Mouse (Mus musculus): ENCODE data around the gene Mrps35.

Gene Mrps35

GRCm38 (mm10) chr6:147086594-147087225, 44.1 kb downstream of the Mrps35 start, which contains the start of gene Mansc4:
Mansc4 (minus strand) TSS chr6:147087032.
- intact Hi-C loops (cut with DNase I) = no loop called here

GRCm38 (mm10) chr6:147087736-147088135, 45.2 kb downstream of the Mrps35 start:
- intact Hi-C loops (cut with DNase I) = no loop called here

GRCm38 (mm10) chr6:147088517-147088916, 46.0 kb downstream of the Mrps35 start:
- intact Hi-C loops (cut with DNase I) = no loop called here

- intact Hi-C loops (cut with DNase I) = no loop called here
Measured at GRCm38 (mm10) chr6:147090191-147090590, 47.6 kb downstream of the Mrps35 start.

GRCm38 (mm10) chr6:147091136-147092120, 48.9 kb downstream of the Mrps35 start, which contains the start of gene Klhl42:
Klhl42 (plus strand) TSS chr6:147091379.
- intact Hi-C loops (cut with DNase I) = no loop called here

GRCm38 (mm10) chr6:147092136-147092535, 49.6 kb downstream of the Mrps35 start:
- intact Hi-C loops (cut with DNase I) = no loop called here

- intact Hi-C loops (cut with DNase I) = no loop called here
Measured at GRCm38 (mm10) chr6:147094771-147095170, 52.2 kb downstream of the Mrps35 start.

- intact Hi-C loops (cut with DNase I) = no loop called here
Measured at GRCm38 (mm10) chr6:147096109-147096508, 53.5 kb downstream of the Mrps35 start.

- intact Hi-C loops (cut with DNase I) = no loop called here
Measured at GRCm38 (mm10) chr6:147096934-147097333, 54.4 kb downstream of the Mrps35 start.

- intact Hi-C loops (cut with DNase I) = no loop called here
Measured at GRCm38 (mm10) chr6:147097346-147097929, 54.9 kb downstream of the Mrps35 start.

GRCm38 (mm10) chr6:147099458-147100277, 57.1 kb downstream of the Mrps35 start:
- intact Hi-C loops (cut with DNase I) = no loop called here

- intact Hi-C loops (cut with DNase I) = no loop called here
Measured at GRCm38 (mm10) chr6:147102293-147102692, 59.7 kb downstream of the Mrps35 start.

- intact Hi-C loops (cut with DNase I) = no loop called here
Measured at GRCm38 (mm10) chr6:147105529-147105928, 63.0 kb downstream of the Mrps35 start.

GRCm38 (mm10) chr6:147106716-147107115, 64.2 kb downstream of the Mrps35 start:
- intact Hi-C loops (cut with DNase I) = no loop called here

- intact Hi-C loops (cut with DNase I) = no loop called here
Measured at GRCm38 (mm10) chr6:147109283-147109682, 66.7 kb downstream of the Mrps35 start.

- intact Hi-C loops (cut with DNase I) = loop anchor here (10.0 kb wide), 1 partner anchor 292 kb away; no protein-coding TSS in a partner anchor
Measured at GRCm38 (mm10) chr6:147116579-147116978, 74.0 kb downstream of the Mrps35 start.

GRCm38 (mm10) chr6:147117764-147118163, 75.2 kb downstream of the Mrps35 start:
- intact Hi-C loops (cut with DNase I) = loop anchor here (10.0 kb wide), 1 partner anchor 293 kb away; no protein-coding TSS in a partner anchor

- intact Hi-C loops (cut with DNase I) = loop anchor here (10.0 kb wide), 1 partner anchor 293 kb away; no protein-coding TSS in a partner anchor
Measured at GRCm38 (mm10) chr6:147118190-147118589, 75.6 kb downstream of the Mrps35 start.

GRCm38 (mm10) chr6:147121320-147121719, 78.8 kb downstream of the Mrps35 start:
- intact Hi-C loops (cut with DNase I) = no loop called here
